ENCODE assay signal across 12 mouse cellular contexts in genomic region chr10:38703954-38704761, GRCm38 (mm10).
DNase-seq lines count a peak whose midpoint lies in the region; ATAC-seq and TF ChIP-seq lines count a peak whose summit lies in the region.
"Had no signal": no experiment of that assay in that cellular context is flagged by ENCODE, and none has a peak within 500 bp of the region (broad histone marks: within the 10 kb centered on the region; RNA-seq: fewer than 3 reads in every experiment).

No protein-coding gene starts in this region.

- H3K9ac ChIP-seq in heart, embryonic 11.5 days (ENCODE audit: low read depth, low read length): no peak overlapping the region
- no peak overlapping the region for H3K9ac ChIP-seq in limb, embryonic 14.5 days (ENCODE audit: low read depth, low read length, severe bottlenecking)
- no peak overlapping the region for H3K9ac ChIP-seq in hindbrain, embryonic 14.5 days
- H3K9ac ChIP-seq: forebrain, embryonic 15.5 days; hindbrain, embryonic 13.5 days; midbrain, embryonic 15.5 days had no signal

- no peaks in the 10 kb centered on the region for H3K9me3 ChIP-seq in heart, embryonic 11.5 days (replicated peaks; ENCODE audit: control insufficient read depth, low read length)
- no peaks in the 10 kb centered on the region for H3K9me3 ChIP-seq in limb, embryonic 14.5 days (ENCODE audit: control insufficient read depth, low read length)
- H3K9me3 ChIP-seq in hindbrain, embryonic 14.5 days (ENCODE audit: control insufficient read depth, low read length): no peaks in the 10 kb centered on the region
- H3K9me3 ChIP-seq: forebrain, embryonic 15.5 days; hindbrain, embryonic 13.5 days; midbrain, embryonic 15.5 days had no signal

- ATAC-seq in heart, embryonic 11.5 days (replicated peaks; ENCODE audit: insufficient number of reproducible peaks, low FRiP score, low TSS enrichment): no peak
- peak; percentile 96 for ATAC-seq in limb, embryonic 14.5 days (ENCODE audit: low FRiP score, low read depth)
- ATAC-seq in hindbrain, embryonic 14.5 days (ENCODE audit: low FRiP score): no peak
- ATAC-seq: forebrain, embryonic 15.5 days; midbrain, embryonic 15.5 days had no signal

- WGBS in heart, embryonic 11.5 days (ENCODE audit: insufficient replicate concordance): 67% methylated on average over 4 of the region's 4 CpGs
- WGBS in limb, embryonic 14.5 days: 56% methylated on average over 4 of the region's 4 CpGs
- WGBS in hindbrain, embryonic 14.5 days: 82% methylated on average over 4 of the region's 4 CpGs

- no peak overlapping the region for H3K4me2 ChIP-seq in heart, embryonic 11.5 days
- H3K4me2 ChIP-seq in limb, embryonic 14.5 days (replicated peaks; ENCODE audit: low read depth, low read length, severe bottlenecking): no peak overlapping the region
- H3K4me2 ChIP-seq in hindbrain, embryonic 14.5 days (replicated peaks): no peak overlapping the region
- H3K4me2 ChIP-seq: forebrain, embryonic 15.5 days; hindbrain, embryonic 13.5 days; midbrain, embryonic 15.5 days had no signal

- H3K4me3 ChIP-seq in heart, embryonic 11.5 days (ENCODE audit: low read depth, low read length): no peak overlapping the region
- H3K4me3 ChIP-seq in limb, embryonic 14.5 days (replicated peaks; ENCODE audit: low read length): no peak overlapping the region
- no peak overlapping the region for H3K4me3 ChIP-seq in hindbrain, embryonic 14.5 days (replicated peaks; ENCODE audit: low read length)
- H3K4me3 ChIP-seq: forebrain, embryonic 15.5 days; hindbrain, embryonic 13.5 days; midbrain, embryonic 15.5 days had no signal

- H3K36me3 ChIP-seq in heart, embryonic 11.5 days (ENCODE audit: control insufficient read depth, insufficient read depth, low read length): no peaks in the 10 kb centered on the region
- no peaks in the 10 kb centered on the region for H3K36me3 ChIP-seq in limb, embryonic 14.5 days (ENCODE audit: control insufficient read depth, insufficient read depth, low read length)
- H3K36me3 ChIP-seq in hindbrain, embryonic 14.5 days (replicated peaks; ENCODE audit: control insufficient read depth, insufficient read depth): no peaks in the 10 kb centered on the region
- H3K36me3 ChIP-seq: forebrain, embryonic 15.5 days; hindbrain, embryonic 13.5 days; midbrain, embryonic 15.5 days had no signal

- H3K27ac ChIP-seq in heart, embryonic 11.5 days (ENCODE audit: low read depth, low read length): no peak overlapping the region
- 0 out of 2 replicates have a peak overlapping the region, but pooled peaks have one; percentile 28 for H3K27ac ChIP-seq in limb, embryonic 14.5 days (replicated peaks; ENCODE audit: low read depth, low read length)
- H3K27ac ChIP-seq in hindbrain, embryonic 14.5 days: no peak overlapping the region
- H3K27ac ChIP-seq: forebrain, embryonic 15.5 days; hindbrain, embryonic 13.5 days; midbrain, embryonic 15.5 days had no signal

- no peak for TF ChIP-seq POLR2A in limb, embryonic 14.5 days (IDR thresholded peaks at IDR 0.05; ENCODE audit: borderline replicate concordance, extremely low read depth, insufficient read depth, insufficient read length)

- DNase-seq in heart, adult 11 months: peak; percentile 91
- peak; percentile 54 for DNase-seq in adipocyte (ENCODE audit: low spot score)
- peak; percentile 5 to 24 for DNase-seq in gastrocnemius, adult 8-10 months (ENCODE audit: low spot score in 2 of 2)
- peak; percentile 85 for DNase-seq in limb, embryonic 14.5 days (ENCODE audit: low spot score)
- no peak for DNase-seq in spleen, adult 18-20 months
- DNase-seq in hindbrain, embryonic 14.5 days (ENCODE audit: low spot score): no peak
- DNase-seq in thymus, postnatal 36 days: no peak
- DNase-seq: cerebellum, adult 9-11 months had no signal

- H3K4me1 ChIP-seq in heart, embryonic 11.5 days (ENCODE audit: control insufficient read depth, insufficient read depth, low read length): no peaks in the 10 kb centered on the region
- no peaks in the 10 kb centered on the region for H3K4me1 ChIP-seq in limb, embryonic 14.5 days (ENCODE audit: control insufficient read depth, insufficient read depth, low read length)
- H3K4me1 ChIP-seq in hindbrain, embryonic 14.5 days (replicated peaks; ENCODE audit: control insufficient read depth, insufficient read depth, low read length): no peaks in the 10 kb centered on the region
- H3K4me1 ChIP-seq: forebrain, embryonic 15.5 days; hindbrain, embryonic 13.5 days; midbrain, embryonic 15.5 days had no signal

- no peaks in the 10 kb centered on the region for H3K27me3 ChIP-seq in heart, embryonic 11.5 days (ENCODE audit: control insufficient read depth, insufficient read depth, low read length)
- no peaks in the 10 kb centered on the region for H3K27me3 ChIP-seq in limb, embryonic 14.5 days (ENCODE audit: control insufficient read depth, insufficient read depth, low read length)
- no peaks in the 10 kb centered on the region for H3K27me3 ChIP-seq in hindbrain, embryonic 14.5 days (ENCODE audit: control insufficient read depth, insufficient read depth, low read length)
- H3K27me3 ChIP-seq: forebrain, embryonic 15.5 days; hindbrain, embryonic 13.5 days; midbrain, embryonic 15.5 days had no signal

Comparison
In these comparisons a context has a peak if more than half of its experiments do, and no peak if none do; other contexts are left out.
1. DNase-seq: peak in heart, adult 11 months (single experiment), adipocyte (single experiment), gastrocnemius, adult 8-10 months (2 of 2) and limb, embryonic 14.5 days (single experiment); none in spleen, adult 18-20 months (0 of 2), hindbrain, embryonic 14.5 days (single experiment) and thymus, postnatal 36 days (0 of 2).